Mouse (Mus musculus) CH12.LX (cell line): ENCODE results near the gene AW822073. TPM values are rescaled to one million over a fixed set of nuclear protein-coding genes. Genes with fewer than 3 reads are reported as not detected.

Source experiments
- DNase-seq: peaks from one replicate; pipeline ENCODE4 v3.0.0-alpha.2; 2013; ENCODE audit errors: extremely low read depth
- H3K27ac ChIP-seq: 2 replicates; pipeline ENCODE4 v1.5.1; 2012; ENCODE audit warnings: low read depth, mild to moderate bottlenecking, control low read depth, moderate library complexity; ENCODE audit not compliant: insufficient read depth
- H3K27me3 ChIP-seq: replicated peaks from 2 replicates; pipeline ENCODE3; 2012; ENCODE audit warnings: inconsistent platforms
- H3K36me3 ChIP-seq, 2 experiments: replicated peaks in 1 of 2; 2 replicates each; pipeline versions ENCODE3 to v1.6.1; 2012; ENCODE audit warnings: inconsistent platforms in 1 of 2, low read length in 1 of 2, mild to moderate bottlenecking in 1 of 2, mixed read lengths in 1 of 2, moderate library complexity in 1 of 2; ENCODE audit not compliant: control insufficient read depth in 1 of 2, insufficient read depth in 1 of 2
- H3K4me1 ChIP-seq, 2 experiments: 2 replicates each; pipeline ENCODE4 v1.6.1; 2012; ENCODE audit warnings: inconsistent platforms in 1 of 2, moderate library complexity in 1 of 2; ENCODE audit not compliant: insufficient read depth in 2 of 2, control insufficient read depth in 1 of 2
- H3K4me2 ChIP-seq: 2 replicates; pipeline ENCODE4 v1.6.1; 2012; ENCODE audit warnings: low read depth, mild to moderate bottlenecking, control low read depth; ENCODE audit not compliant: poor library complexity, insufficient read depth, severe bottlenecking
- H3K4me3 ChIP-seq, 3 experiments: fragments of 150-350 bp in 1 of 3; sonication (generic) in 1 of 3; replicated peaks in 1 of 3; 2 replicates each; pipeline versions ENCODE3 to v1.5.1; 2011 to 2012; ENCODE audit warnings: low read depth in 2 of 3, low read length in 2 of 3, mild to moderate bottlenecking in 2 of 3, moderate library complexity in 2 of 3, control low read depth in 1 of 3, improper control_type of control experiment in 1 of 3, inconsistent platforms in 1 of 3, mixed read lengths in 1 of 3; ENCODE audit not compliant: poor library complexity in 1 of 3
- H3K79me2 ChIP-seq: replicated peaks from 2 replicates; pipeline ENCODE4 v1.6.1; 2012; ENCODE audit warnings: mild to moderate bottlenecking, moderate library complexity; ENCODE audit not compliant: control insufficient read depth, poor library complexity, insufficient read depth, severe bottlenecking; ENCODE audit errors: extremely low read depth
- H3K9ac ChIP-seq: 2 replicates; pipeline ENCODE4 v1.6.1; 2012; ENCODE audit warnings: low read depth, mild to moderate bottlenecking, control low read depth, moderate library complexity; ENCODE audit not compliant: insufficient read depth
- H3K9me3 ChIP-seq: replicated peaks from 2 replicates; pipeline ENCODE3; 2012; ENCODE audit warnings: low read length, inconsistent platforms, mixed read lengths
- E2F4 ChIP-seq: IDR thresholded peaks from 2 replicates; pipeline ENCODE4 v1.6.1; 2011; ENCODE audit warnings: low read depth, low read length, improper control_type of control experiment; ENCODE audit not compliant: insufficient replicate concordance
- ELF1 ChIP-seq: IDR thresholded peaks from 2 replicates; pipeline ENCODE4 v1.6.1; 2014; ENCODE audit warnings: low read depth, mild to moderate bottlenecking, inconsistent platforms, low read length, improper control_type of control experiment
- HCFC1 ChIP-seq: IDR thresholded peaks from 2 replicates; pipeline ENCODE4 v1.6.1; 2012; ENCODE audit warnings: low read depth, mild to moderate bottlenecking, inconsistent platforms, low read length, improper control_type of control experiment
- JUN ChIP-seq: IDR thresholded peaks from 2 replicates; pipeline ENCODE4 v1.6.1; 2011; ENCODE audit warnings: low read depth, mild to moderate bottlenecking, low read length, improper control_type of control experiment, moderate library complexity; ENCODE audit not compliant: insufficient read depth
- JUND ChIP-seq: conservative IDR thresholded peaks from 2 replicates; pipeline ENCODE4 v1.6.1; 2011; ENCODE audit warnings: low read depth, low read length, improper control_type of control experiment
- MAFK ChIP-seq: IDR thresholded peaks from 2 replicates; pipeline ENCODE4 v1.6.1; 2011; ENCODE audit warnings: low read length, improper control_type of control experiment; ENCODE audit not compliant: insufficient replicate concordance
- MYC ChIP-seq: IDR thresholded peaks from 2 replicates; pipeline ENCODE4 v1.6.1; 2011; ENCODE audit warnings: low read depth, mild to moderate bottlenecking, improper control_type of control experiment, low read length
- POLR2A ChIP-seq: IDR thresholded peaks from 2 replicates; pipeline ENCODE4 v1.6.1; 2011; ENCODE audit warnings: low read depth, mild to moderate bottlenecking, improper control_type of control experiment, low read length
- POLR2AphosphoS2 ChIP-seq: IDR thresholded peaks from 2 replicates; pipeline ENCODE4 v1.6.1; 2011; ENCODE audit warnings: low read depth, low read length, improper control_type of control experiment
- RAD21 ChIP-seq: IDR thresholded peaks from 2 replicates; pipeline ENCODE4 v1.6.1; 2011; ENCODE audit warnings: low read depth, mild to moderate bottlenecking, low read length, improper control_type of control experiment, moderate library complexity
- RCOR1 ChIP-seq: conservative IDR thresholded peaks from 2 replicates; pipeline ENCODE4 v1.6.1; 2012; ENCODE audit warnings: low read depth, mild to moderate bottlenecking, inconsistent platforms, low read length, improper control_type of control experiment
- SMC3 ChIP-seq: IDR thresholded peaks from 2 replicates; pipeline ENCODE4 v1.6.1; 2011; ENCODE audit warnings: low read depth, low read length, improper control_type of control experiment
- TBP ChIP-seq: conservative IDR thresholded peaks from 2 replicates; pipeline ENCODE4 v1.6.1; 2011; ENCODE audit warnings: low read depth, low read length, improper control_type of control experiment
- TCF12 ChIP-seq: IDR thresholded peaks from 2 replicates; pipeline ENCODE4 v1.6.1; 2014; ENCODE audit warnings: low read depth, mild to moderate bottlenecking, inconsistent platforms, low read length, improper control_type of control experiment
- USF1 ChIP-seq: IDR thresholded peaks from 2 replicates; pipeline ENCODE4 v1.6.1; 2014; ENCODE audit warnings: low read depth, mild to moderate bottlenecking, inconsistent platforms, low read length, improper control_type of control experiment
- ZNF384 ChIP-seq: IDR thresholded peaks from 2 replicates; pipeline ENCODE4 v1.6.1; 2012; ENCODE audit warnings: low read depth, low read length, improper control_type of control experiment, inconsistent platforms
- dilution Hi-C: fragments of 300-500 bp; cut with MboI; formaldehyde crosslinking; loops from 2 replicates; pipeline ENCODE4 v1.14.3; 2020; ENCODE audit warnings: low sequenced_read_pairs; ENCODE audit not compliant: extremely low pct_unique_long_range_greater_than_20kb, extremely low pct_ligation_motif_present
- in situ Hi-C: fragments of 300-500 bp; cut with MboI; formaldehyde crosslinking; loops from 3 replicates; pipeline ENCODE4 v1.14.3; 2019; ENCODE audit warnings: low sequenced_read_pairs, low pct_ligation_motif_present, low pct_unique_long_range_greater_than_20kb, mixed read lengths
- polyA plus RNA-seq: library from polyadenylated mRNA; unstranded; fragments of >175 nt; gene quantifications from 2 replicates; pipeline ENCODE4 v1.2.1, GENCODE M21; 2012; ENCODE audit warnings: low read depth; ENCODE audit not compliant: insufficient read length
- total RNA-seq, 2 experiments: library from RNA; depleted of rRNA; stranded (reverse); fragments of 300-350 nt in 1 of 2; fragments of >200 nt in 1 of 2; gene quantifications; 2 replicates each; pipeline ENCODE4 v1.2.3; 2012 to 2014

The AW822073 gene
- total and polyA plus RNA-seq, 3 experiments, result not detected

- no peaks in the 10 kb centered on the region for H3K9me3 ChIP-seq
- TF ChIP-seq E2F4, result no peak
- no peak for TF ChIP-seq POLR2A
- TF ChIP-seq POLR2AphosphoS2, result no peak
- no peak for TF ChIP-seq ELF1
- TF ChIP-seq USF1, result no peak
- no peak for TF ChIP-seq TBP
- no peak for TF ChIP-seq HCFC1
- TF ChIP-seq RAD21, result no peak
- no peak for TF ChIP-seq SMC3
- no peak for TF ChIP-seq JUND
- no peak for TF ChIP-seq MYC
- no peak for TF ChIP-seq TCF12
- TF ChIP-seq RCOR1, result no peak
- no peak for TF ChIP-seq JUN
- DNase-seq, result no peak
- H3K4me2 ChIP-seq, result no peak overlapping the region
- no peak overlapping the region for H3K27ac ChIP-seq
- in situ Hi-C loops (no loop called here), dilution Hi-C loops (no loop called here)
- no peak overlapping the region for H3K4me3 ChIP-seq
- peaks cover 84% of the 10 kb centered on the region for H3K27me3 ChIP-seq
- no peaks in the 10 kb centered on the region for H3K79me2 ChIP-seq
- no peaks in the 10 kb centered on the region for H3K36me3 ChIP-seq
- H3K4me1 ChIP-seq, result no peaks in the 10 kb centered on the region
- no peak overlapping the region for H3K9ac ChIP-seq
Observed at GRCm38 (mm10) chr10:58215353-58215752, 9.4 kb downstream of the AW822073 start.

- Histone ChIP-seq H3K36me3 (no peaks in the 10 kb centered on the region), H3K9ac (no peak overlapping the region), H3K4me3 (no peak overlapping the region), H3K9me3 (no peaks in the 10 kb centered on the region), H3K4me2 (no peak overlapping the region), H3K27ac (no peak overlapping the region), H3K27me3 (peaks cover 88% of the 10 kb centered on the region), H3K79me2 (no peaks in the 10 kb centered on the region), H3K4me1 (no peaks in the 10 kb centered on the region)
- in situ Hi-C loops (no loop called here), dilution Hi-C loops (no loop called here)
- TF ChIP-seq ZNF384, result no peak
- no peak for DNase-seq
Observed at GRCm38 (mm10) chr10:58214934-58215333, 9.8 kb downstream of the AW822073 start.

- Histone ChIP-seq H3K4me3 (no peak overlapping the region), H3K36me3 (no peaks in the 10 kb centered on the region), H3K27ac (no peak overlapping the region), H3K9ac (no peak overlapping the region), H3K27me3 (peaks cover 90% of the 10 kb centered on the region), H3K79me2 (no peaks in the 10 kb centered on the region), H3K9me3 (no peaks in the 10 kb centered on the region), H3K4me1 (no peaks in the 10 kb centered on the region), H3K4me2 (no peak overlapping the region)
- no peak for DNase-seq
- in situ Hi-C loops, result no loop called here
- no peak for TF ChIP-seq MAFK
- dilution Hi-C loops, result no loop called here
Observed at GRCm38 (mm10) chr10:58214497-58214896, 10.2 kb downstream of the AW822073 start.
